Mouse (Mus musculus) cerebellum, adult 2 months (tissue): ENCODE data around the gene Syne1. TPM values are rescaled to one million over a fixed set of nuclear protein-coding genes. Genes with fewer than 3 reads are reported as not detected.

Source experiments
- DNase-seq, 2 experiments: peaks; one replicate each; pipeline ENCODE4 v3.0.0; 2021
- H3K27ac ChIP-seq: fragments of 200-500 bp; 2 replicates; pipeline ENCODE4 v1.5.1; 2012; ENCODE audit warnings: low read length, control low read depth, inconsistent platforms; ENCODE audit not compliant: insufficient read depth
- H3K27me3 ChIP-seq: fragments of 200-500 bp; 2 replicates; pipeline ENCODE4 v1.6.1; 2012; ENCODE audit warnings: inconsistent platforms, mild to moderate bottlenecking, low read length, moderate library complexity; ENCODE audit not compliant: control insufficient read depth, insufficient read depth
- H3K4me1 ChIP-seq: fragments of 200-500 bp; 2 replicates; pipeline ENCODE4 v1.6.1; 2011; ENCODE audit warnings: low read length; ENCODE audit not compliant: control insufficient read depth, insufficient read depth
- H3K4me3 ChIP-seq: fragments of 200-500 bp; replicated peaks from 2 replicates; pipeline ENCODE3; 2011; ENCODE audit warnings: mild to moderate bottlenecking, low read depth, low read length, control low read depth; ENCODE audit not compliant: insufficient read depth
- CTCF ChIP-seq: fragments of 200-500 bp; IDR thresholded peaks from 2 replicates; pipeline ENCODE4 v1.5.1; 2011; ENCODE audit warnings: low read depth, mild to moderate bottlenecking, control low read depth, low read length, moderate library complexity, borderline replicate concordance; ENCODE audit not compliant: insufficient read depth
- POLR2A ChIP-seq: fragments of 200-500 bp; IDR thresholded peaks from 2 replicates; pipeline ENCODE4 v1.6.1; 2011; ENCODE audit warnings: low read length, control low read depth, borderline replicate concordance; ENCODE audit not compliant: insufficient read depth
- WGBS: fragments of 180-500 bp; shearing (Covaris S2); methylation state at CpG from one replicate; pipeline ENCODE4 v1.1.7; 2018; 5-methylcytosine and 5-hydroxymethylcytosine counted together
- polyA plus RNA-seq: library from polyadenylated mRNA; depleted of rRNA; stranded (reverse); fragments of >200 nt; gene quantifications from 2 replicates; pipeline ENCODE4 v1.2.3, GENCODE M21; 2012

Gene Syne1
- polyA plus RNA-seq, 1 experiment: 295 TPM

DNA sequence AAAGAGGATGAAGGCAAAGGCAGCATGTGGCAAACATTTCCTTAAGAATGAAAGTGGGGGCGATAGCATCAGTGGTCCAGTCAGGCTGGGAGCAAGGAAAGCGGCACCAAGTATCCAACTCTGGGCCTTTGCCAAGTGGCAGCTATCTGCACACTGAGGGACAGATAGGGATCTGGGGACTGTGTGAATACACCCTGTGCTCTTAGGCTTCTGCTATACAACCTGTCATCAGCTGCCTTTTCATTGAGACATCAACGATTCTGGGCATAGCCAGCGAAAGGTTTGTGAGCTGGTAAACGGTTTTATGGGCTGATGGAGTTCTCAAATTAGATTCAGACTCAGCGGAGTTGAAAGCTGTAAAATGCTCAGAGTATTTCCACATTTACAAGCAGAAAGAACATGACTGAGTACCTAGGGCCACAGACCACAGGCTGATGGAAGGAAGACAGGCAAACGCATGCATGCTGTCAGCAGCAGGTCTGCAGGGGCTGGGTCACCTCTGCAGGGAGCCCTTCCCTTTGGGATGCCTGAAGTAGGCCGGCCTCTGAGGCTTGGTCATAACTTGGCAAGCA is 542.4 kb downstream of the Syne1 start:
- no peak for DNase-seq
- Histone ChIP-seq H3K27me3 (no peaks in the 10 kb centered on the region), H3K4me1 (no peaks in the 10 kb centered on the region; the same call in 1 of the 2 replicates), H3K4me3 (no peak overlapping the region), H3K27ac (no peak overlapping the region)
- 57% methylated on average over 8 of the region's 8 CpGs for WGBS
- TF ChIP-seq POLR2A (no peak), CTCF (no peak)

- no peaks in the 10 kb centered on the region for H3K4me1 ChIP-seq
- no peaks in the 10 kb centered on the region for H3K27me3 ChIP-seq
- no peak for TF ChIP-seq CTCF
- TF ChIP-seq POLR2A: no peak
- no peak for DNase-seq
- no peak overlapping the region for H3K27ac ChIP-seq
- 91% methylated on average over 3 of the region's 3 CpGs for WGBS
- H3K4me3 ChIP-seq: no peak overlapping the region
These were observed 554.7 kb downstream of the Syne1 start for GRCm38 (mm10) chr10:4996592-4996991.

DNA sequence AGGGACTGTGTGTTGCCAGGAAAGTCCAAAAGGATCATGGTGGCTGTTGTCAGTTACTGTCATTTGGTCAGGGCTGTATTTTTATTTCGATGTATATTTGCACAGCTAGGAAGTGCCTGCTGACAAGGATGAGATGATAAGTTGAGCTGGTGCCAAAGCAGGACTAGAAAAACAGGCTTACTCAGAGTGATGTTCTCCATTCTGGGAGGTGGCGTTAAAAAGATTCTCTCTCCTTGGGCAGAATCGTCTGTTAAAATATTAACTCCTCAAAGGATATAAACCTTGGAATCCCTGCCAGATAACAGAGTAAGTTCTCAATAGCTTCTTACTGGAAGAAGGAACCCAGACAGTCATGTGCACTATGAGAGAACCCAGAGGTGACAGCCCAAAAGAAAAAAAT is 557.5 kb downstream of the Syne1 start:
- TF ChIP-seq CTCF (no peak), POLR2A (no peak)
- 24% methylated on average over 3 of the region's 3 CpGs for WGBS
- Histone ChIP-seq H3K4me1 (no peaks in the 10 kb centered on the region), H3K27me3 (no peaks in the 10 kb centered on the region), H3K4me3 (no peak overlapping the region), H3K27ac (no peak overlapping the region)
- peak in 1 of 2 experiments; percentile 32 for DNase-seq

- H3K27me3 ChIP-seq: no peaks in the 10 kb centered on the region
- 73% methylated on average over 2 of the region's 2 CpGs for WGBS
- H3K4me1 ChIP-seq: no peaks in the 10 kb centered on the region
- H3K4me3 ChIP-seq: no peak overlapping the region
- H3K27ac ChIP-seq: no peak overlapping the region
- no peak for DNase-seq
- TF ChIP-seq POLR2A (no peak), CTCF (no peak)
These were observed 567.4 kb downstream of the Syne1 start for GRCm38 (mm10) chr10:4983919-4984318.

GRCm38 (mm10) chr10:4977374-4977773 is 573.9 kb downstream of the Syne1 start:
- WGBS: 98% methylated on average over 3 of the region's 3 CpGs
- H3K4me1 ChIP-seq: no peaks in the 10 kb centered on the region
- H3K27ac ChIP-seq: no peak overlapping the region
- no peak for TF ChIP-seq CTCF
- TF ChIP-seq POLR2A: no peak
- no peak for DNase-seq
- H3K27me3 ChIP-seq: no peaks in the 10 kb centered on the region
- no peak overlapping the region for H3K4me3 ChIP-seq

DNA sequence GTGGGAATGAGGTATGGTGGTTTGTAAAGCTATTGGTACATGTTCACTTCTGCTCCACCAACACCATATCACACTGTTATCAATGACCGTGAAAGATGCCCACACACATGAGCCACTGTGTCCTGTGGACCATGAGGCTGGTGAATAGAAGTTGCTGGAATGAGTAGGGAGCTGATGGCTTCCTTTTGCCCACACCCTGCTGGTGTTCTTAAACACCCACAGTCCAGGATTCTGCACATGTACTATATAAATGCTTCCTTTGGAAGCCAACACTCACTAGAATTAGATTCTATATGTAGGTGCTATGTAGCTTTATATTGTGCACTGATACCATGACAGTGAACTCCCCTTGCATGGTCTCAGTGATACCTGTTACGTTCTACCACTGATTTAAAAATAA is 574.7 kb downstream of the Syne1 start:
- DNase-seq: no peak
- no peaks in the 10 kb centered on the region for H3K4me1 ChIP-seq
- no peaks in the 10 kb centered on the region for H3K27me3 ChIP-seq
- TF ChIP-seq POLR2A (no peak), CTCF (no peak)
- H3K4me3 ChIP-seq: no peak overlapping the region
- 94% methylated on average over 2 of the region's 2 CpGs for WGBS
- H3K27ac ChIP-seq: no peak overlapping the region

DNA sequence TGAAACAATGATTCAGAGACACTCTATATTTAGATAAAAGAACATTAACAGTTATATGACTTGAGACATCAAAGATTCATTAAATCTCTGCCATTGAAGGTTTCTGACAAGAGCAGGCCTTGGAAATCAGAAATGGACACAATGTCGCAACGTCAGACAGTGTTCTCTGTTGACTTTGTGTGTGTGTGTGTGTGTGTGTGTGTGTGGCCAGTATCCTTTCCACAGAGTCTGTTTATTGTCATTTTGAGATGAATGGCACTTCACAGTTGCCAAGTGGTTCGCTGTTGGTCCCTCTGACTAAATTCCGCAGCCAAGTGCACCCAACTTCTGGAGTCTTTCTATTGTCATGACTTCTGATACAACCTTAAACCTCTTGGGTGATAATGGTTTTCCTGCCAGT is 577.0 kb downstream of the Syne1 start:
- Histone ChIP-seq H3K27me3 (no peaks in the 10 kb centered on the region), H3K4me1 (no peaks in the 10 kb centered on the region), H3K27ac (no peak overlapping the region), H3K4me3 (no peak overlapping the region)
- TF ChIP-seq POLR2A (no peak), CTCF (no peak)
- DNase-seq: no peak
- WGBS: 89% methylated on average over 4 of the region's 4 CpGs

GRCm38 (mm10) chr10:4972026-4972425 is 579.3 kb downstream of the Syne1 start:
- no peak overlapping the region for H3K4me3 ChIP-seq
- 11% methylated on average over 2 of the region's 2 CpGs for WGBS
- DNase-seq: no peak
- H3K4me1 ChIP-seq: no peaks in the 10 kb centered on the region
- no peaks in the 10 kb centered on the region for H3K27me3 ChIP-seq
- TF ChIP-seq CTCF: no peak
- TF ChIP-seq POLR2A: no peak
- no peak overlapping the region for H3K27ac ChIP-seq
